Mouse (Mus musculus): ENCODE data around the gene Spire2. TPM values are rescaled to one million over a fixed set of nuclear protein-coding genes. Genes with fewer than 3 reads are reported as not detected.
"Not testable (repeated sequence)": the region's sequence is repeated elsewhere in the genome, so short reads cannot be mapped to it uniquely, and the experiment has no call there.

Spire2 gene
- polyA plus RNA-seq, 1 experiment from 2014 or later = 5.8 TPM

- DNase-seq (ENCODE audit: low spot score); H3K9me3 ChIP-seq; H3K27ac ChIP-seq (replicated peaks): not testable (repeated sequence)
- Histone ChIP-seq H3K4me1 (peaks cover 43% of the 10 kb centered on the region), H3K36me3 (replicated peaks) (peaks cover 16% of the 10 kb centered on the region), H3K27me3 (replicated peaks; ENCODE audit: low read depth, poor library complexity, severe bottlenecking) (peaks cover 42% of the 10 kb centered on the region), H3K4me3 (peak overlapping the region; percentile 65; the same call in 1 of the 2 replicates)
- 85% methylated on average over 5 of the region's 5 CpGs for WGBS
These were observed 82.6 kb downstream of the Spire2 start for GRCm38 (mm10) chr8:123414997-123415696.

DNA sequence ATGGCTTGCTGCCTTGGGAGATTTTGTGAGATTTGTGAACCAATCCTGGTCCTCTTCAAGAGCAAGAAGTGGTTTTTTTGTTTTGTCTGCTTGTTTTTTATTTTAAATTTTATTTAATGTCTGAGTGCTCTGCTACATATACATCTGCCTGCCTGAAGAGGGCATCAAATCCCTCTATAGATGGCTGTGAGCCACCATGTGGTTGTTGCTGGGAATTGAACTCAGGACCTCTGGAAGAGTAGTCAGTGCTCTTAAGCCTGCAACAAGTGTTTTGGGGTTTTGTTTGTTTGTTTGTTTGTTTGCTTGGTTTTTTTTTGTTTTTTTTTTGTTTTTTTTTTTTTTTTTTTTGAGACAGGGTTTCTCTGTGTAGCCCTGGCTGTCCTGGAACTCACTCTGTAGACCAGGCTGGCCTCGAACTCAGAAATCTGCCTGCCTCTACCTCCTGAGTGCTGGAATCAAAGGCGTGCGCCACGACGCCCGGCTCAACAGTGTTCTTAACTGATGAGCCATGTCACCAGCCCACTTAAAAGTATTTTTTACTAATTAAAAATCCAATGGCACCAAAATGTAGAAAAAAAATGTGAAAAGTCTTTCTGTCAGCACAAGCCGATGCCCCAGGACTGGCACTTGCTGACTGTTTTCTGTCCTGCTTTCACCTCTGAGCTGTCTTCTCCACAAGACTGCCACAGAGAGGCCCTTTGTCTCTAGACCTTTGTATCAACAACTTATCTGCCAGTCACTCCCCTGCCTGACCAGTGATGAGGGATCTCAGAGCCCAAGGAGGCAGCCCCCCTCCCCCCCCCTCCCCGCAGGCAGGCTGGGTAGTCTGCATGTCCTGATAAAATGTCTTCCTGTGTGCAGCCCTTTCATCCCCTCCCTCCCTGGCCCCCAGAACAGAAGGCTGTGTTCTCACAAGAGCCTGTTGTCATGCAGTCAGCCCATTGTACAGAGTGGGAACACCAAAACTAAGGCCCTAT, 83.7 kb downstream of the Spire2 start:
- Histone ChIP-seq H3K36me3 (replicated peaks) (peaks cover 27% of the 10 kb centered on the region), H3K4me3 (no peak overlapping the region; the same call in 1 of the 2 replicates), H3K27me3 (replicated peaks; ENCODE audit: low read depth, poor library complexity, severe bottlenecking) (peaks cover 32% of the 10 kb centered on the region), H3K9me3 (no peaks in the 10 kb centered on the region), H3K4me1 (peaks cover 32% of the 10 kb centered on the region), H3K27ac (replicated peaks) (no peak overlapping the region)
- 76% methylated on average over 8 of the region's 8 CpGs for WGBS
- DNase-seq (ENCODE audit: low spot score) = no peak

GRCm38 (mm10) chr8:123416944-123417555, 84.5 kb downstream of the Spire2 start:
- Histone ChIP-seq H3K27ac (replicated peaks) (no peak overlapping the region), H3K27me3 (replicated peaks; ENCODE audit: low read depth, poor library complexity, severe bottlenecking) (peaks cover 29% of the 10 kb centered on the region), H3K4me3 (no peak overlapping the region), H3K36me3 (replicated peaks) (peaks cover 31% of the 10 kb centered on the region), H3K9me3 (no peaks in the 10 kb centered on the region), H3K4me1 (peaks cover 24% of the 10 kb centered on the region)
- no peak for DNase-seq (ENCODE audit: low spot score)
- WGBS = 83% methylated on average over 8 of the region's 8 CpGs

Other genes with a start within 250 kb of the Spire2 start
- 1,419 and 1,432 TPM in 2 replicates for gene Rpl13, start 230.4 kb upstream of the Spire2 start, polyA plus RNA-seq (2016; fragmentation: Nextera tagmentation; extraction: Ambion mirVana)
- 1.8 and 2.0 TPM in 2 replicates for gene Cpne7, start 215.3 kb upstream of the Spire2 start, polyA plus RNA-seq (2016; fragmentation: Nextera tagmentation; extraction: Ambion mirVana)
- 8.2 and 8.5 TPM in 2 replicates for gene Sult5a1, start 174.4 kb upstream of the Spire2 start, polyA plus RNA-seq (2016; fragmentation: Nextera tagmentation; extraction: Ambion mirVana)
- 10.5 and 13.0 TPM in 2 replicates for gene Dpep1, start 146.5 kb upstream of the Spire2 start, polyA plus RNA-seq (2016; fragmentation: Nextera tagmentation; extraction: Ambion mirVana)
- 131 and 136 TPM in 2 replicates for gene Chmp1a, start 120.0 kb upstream of the Spire2 start, polyA plus RNA-seq (2016; fragmentation: Nextera tagmentation; extraction: Ambion mirVana)
- gene Spata33, start 119.9 kb upstream of the Spire2 start, polyA plus RNA-seq (2016; fragmentation: Nextera tagmentation; extraction: Ambion mirVana) = 5.4 and 5.9 TPM in 2 replicates
- 35.1 and 36.4 TPM in 2 replicates for gene Cdk10, start 107.9 kb upstream of the Spire2 start, polyA plus RNA-seq (2016; fragmentation: Nextera tagmentation; extraction: Ambion mirVana)
- gene Spata2l, start 96.5 kb upstream of the Spire2 start, polyA plus RNA-seq (2016; fragmentation: Nextera tagmentation; extraction: Ambion mirVana) = 1.6 and 3.0 TPM in 2 replicates
- 29.4 and 31.1 TPM in 2 replicates for gene Zfp276, start 78.5 kb upstream of the Spire2 start, polyA plus RNA-seq (2016; fragmentation: Nextera tagmentation; extraction: Ambion mirVana)
- gene Vps9d1, start 78.4 kb upstream of the Spire2 start, polyA plus RNA-seq (2016; fragmentation: Nextera tagmentation; extraction: Ambion mirVana) = 22.2 and 25.1 TPM in 2 replicates
- gene Fanca, start 14.1 kb upstream of the Spire2 start, polyA plus RNA-seq (2016; fragmentation: Nextera tagmentation; extraction: Ambion mirVana) = 49.4 and 52.3 TPM in 2 replicates
- 141 and 144 TPM in 2 replicates for gene Tcf25, start 41.0 kb downstream of the Spire2 start, polyA plus RNA-seq (2016; fragmentation: Nextera tagmentation; extraction: Ambion mirVana)
- gene Mc1r, start 74.4 kb downstream of the Spire2 start, polyA plus RNA-seq (2016; fragmentation: Nextera tagmentation; extraction: Ambion mirVana) = not detected in 2 replicates
- gene Tubb3, start 78.7 kb downstream of the Spire2 start, polyA plus RNA-seq (2016; fragmentation: Nextera tagmentation; extraction: Ambion mirVana) = 223 and 230 TPM in 2 replicates
- gene Def8, start 90.8 kb downstream of the Spire2 start, polyA plus RNA-seq (2016; fragmentation: Nextera tagmentation; extraction: Ambion mirVana) = 43.5 and 44.5 TPM in 2 replicates
- gene Afg3l1, start 145.2 kb downstream of the Spire2 start, polyA plus RNA-seq (2016; fragmentation: Nextera tagmentation; extraction: Ambion mirVana) = 68.1 and 69.2 TPM in 2 replicates
- 11.3 and 12.1 TPM in 2 replicates for gene Dbndd1, start 182.8 kb downstream of the Spire2 start, polyA plus RNA-seq (2016; fragmentation: Nextera tagmentation; extraction: Ambion mirVana)
- gene Gas8, start 186.1 kb downstream of the Spire2 start, polyA plus RNA-seq (2016; fragmentation: Nextera tagmentation; extraction: Ambion mirVana) = 42.3 and 43.7 TPM in 2 replicates